Mouse (Mus musculus) lung, adult 2 months (tissue): ENCODE measurements at regions not wholly inside any gene's neighbourhood (a gene's known extent, or its start where the extent isn't known, plus 50 kb on each side); places are given as distances from the start of the nearest gene placed in this dataset.

Experiments used
- CTCF ChIP-seq: fragments of 200-500 bp; IDR thresholded peaks from 2 replicates; pipeline ENCODE4 v1.5.1; 2011; ENCODE audit warnings: mild to moderate bottlenecking, low read length, control low read depth; ENCODE audit not compliant: insufficient read depth
- POLR2A ChIP-seq: fragments of 200-500 bp; IDR thresholded peaks from 2 replicates; pipeline ENCODE4 v1.6.1; 2011; ENCODE audit warnings: low read depth, mild to moderate bottlenecking, control low read depth, low read length, borderline replicate concordance; ENCODE audit errors: extremely low read depth

DNA sequence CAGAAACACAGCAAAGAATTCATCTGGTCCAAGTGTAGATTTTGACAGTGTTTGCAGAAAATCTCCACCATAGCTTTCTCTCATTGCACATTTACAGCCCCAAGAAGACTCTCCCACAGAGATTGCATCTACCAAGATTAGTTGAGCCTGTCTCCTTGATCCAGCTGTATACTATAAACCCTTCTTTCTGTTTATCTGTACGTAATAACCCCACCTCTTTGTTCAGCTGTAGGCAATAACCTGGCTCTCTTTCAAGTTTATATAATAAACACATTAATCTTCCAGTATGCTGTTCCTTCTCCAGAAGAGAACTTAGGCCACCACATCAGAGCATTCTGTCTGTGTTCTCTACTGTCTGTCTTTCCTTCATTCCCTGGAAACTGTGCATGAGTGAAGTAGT, 594.9 kb upstream of the Fam92a start:
- no peak for TF ChIP-seq CTCF
- no peak for TF ChIP-seq POLR2A
